Mouse (Mus musculus) kidney, adult 2 months (tissue): ENCODE measurements at regions not wholly inside any gene's neighbourhood (a gene's known extent, or its start where the extent isn't known, plus 50 kb on each side); places are given as distances from the start of the nearest gene placed in this dataset.

Source experiments
- CTCF ChIP-seq: fragments of 200-500 bp; conservative IDR thresholded peaks from 2 replicates; pipeline ENCODE4 v1.5.1; 2011; ENCODE audit warnings: low read depth, mild to moderate bottlenecking, control low read depth, low read length, moderate library complexity, mixed read lengths; ENCODE audit not compliant: insufficient read depth, insufficient read length
- POLR2A ChIP-seq: fragments of 200-500 bp; IDR thresholded peaks from one replicate; pipeline ENCODE4 v1.6.1; 2011; ENCODE audit warnings: low read depth, low read length, control low read depth

DNA sequence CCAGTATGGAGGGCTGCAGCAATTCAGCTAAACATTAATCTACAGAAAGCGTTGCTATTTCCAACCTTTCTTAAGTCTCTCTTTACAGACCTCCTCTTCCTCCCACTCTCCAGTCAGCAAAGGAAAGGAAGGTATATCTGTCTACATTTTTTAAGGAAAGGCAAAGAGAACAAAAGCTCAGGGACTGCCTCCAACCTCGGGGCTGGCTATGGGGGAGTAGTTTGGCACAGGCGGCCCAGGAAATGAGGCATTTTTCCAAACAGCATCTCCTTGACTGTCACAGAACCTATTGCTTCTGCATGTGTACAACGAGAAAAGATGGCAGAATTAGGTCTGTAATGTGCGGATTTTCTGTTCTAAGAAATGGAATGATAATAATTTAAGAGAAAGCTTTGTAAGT lies 233.4 kb downstream of the Gpam start:
- no peak for TF ChIP-seq CTCF
- no peak for TF ChIP-seq POLR2A
